Mouse (Mus musculus): Measurements from ENCODE around the gene Lce3a. TPM values are rescaled to one million over a fixed set of nuclear protein-coding genes. Genes with fewer than 3 reads are reported as not detected.

Gene Lce3a
- polyA plus RNA-seq, 1 experiment from 2014 or later: 7.5 TPM

- H3K36me3 ChIP-seq (ENCODE audit: control insufficient read depth, insufficient read depth, low read length): no peaks in the 10 kb centered on the region
- no peaks in the 10 kb centered on the region for H3K9me3 ChIP-seq (replicated peaks; ENCODE audit: control insufficient read depth, low read length)
- H3K9ac ChIP-seq (ENCODE audit: low read length): no peak overlapping the region
- H3K4me1 ChIP-seq (ENCODE audit: control insufficient read depth, insufficient read depth, low read length): no peaks in the 10 kb centered on the region
- H3K27ac ChIP-seq (ENCODE audit: low read length): no peak overlapping the region
- no peaks in the 10 kb centered on the region for H3K27me3 ChIP-seq (ENCODE audit: control insufficient read depth, insufficient read depth, low read length)
- no peak overlapping the region for H3K4me3 ChIP-seq (replicated peaks; ENCODE audit: low read length)
- 25% methylated on average over 3 of the region's 3 CpGs for WGBS
- no peak overlapping the region for H3K4me2 ChIP-seq (ENCODE audit: low read depth, low read length)
- ATAC-seq (ENCODE audit: insufficient read depth, low FRiP score): no peak
Measured at GRCm38 (mm10) chr3:92902992-92903391, 23.0 kb downstream of the Lce3a start.

- 61% methylated on average over 1 of the region's 1 CpGs for WGBS
- Histone ChIP-seq H3K27me3 (ENCODE audit: control insufficient read depth, insufficient read depth, low read length) (no peaks in the 10 kb centered on the region), H3K36me3 (ENCODE audit: control insufficient read depth, insufficient read depth, low read length) (no peaks in the 10 kb centered on the region), H3K4me3 (replicated peaks; ENCODE audit: low read length) (no peak overlapping the region), H3K4me1 (ENCODE audit: control insufficient read depth, insufficient read depth, low read length) (no peaks in the 10 kb centered on the region), H3K9me3 (replicated peaks; ENCODE audit: control insufficient read depth, low read length) (no peaks in the 10 kb centered on the region), H3K9ac (ENCODE audit: low read length) (no peak overlapping the region), H3K4me2 (ENCODE audit: low read depth, low read length) (no peak overlapping the region), H3K27ac (ENCODE audit: low read length) (no peak overlapping the region)
- 0 out of 2 replicates have a peak, but pooled peaks have one; percentile 25 for ATAC-seq (ENCODE audit: insufficient read depth, low FRiP score)
Measured at GRCm38 (mm10) chr3:92894489-92894888, 31.5 kb downstream of the Lce3a start.

GRCm38 (mm10) chr3:92894063-92894462 lies 32.0 kb downstream of the Lce3a start:
- ATAC-seq (ENCODE audit: insufficient read depth, low FRiP score): no peak; the same call in 1 of the 2 replicates
- 59% methylated on average over 3 of the region's 3 CpGs for WGBS
- H3K4me1 ChIP-seq (ENCODE audit: control insufficient read depth, insufficient read depth, low read length): no peaks in the 10 kb centered on the region
- H3K36me3 ChIP-seq (ENCODE audit: control insufficient read depth, insufficient read depth, low read length): no peaks in the 10 kb centered on the region
- no peak overlapping the region for H3K27ac ChIP-seq (ENCODE audit: low read length)
- no peak overlapping the region for H3K9ac ChIP-seq (ENCODE audit: low read length)
- no peaks in the 10 kb centered on the region for H3K9me3 ChIP-seq (replicated peaks; ENCODE audit: control insufficient read depth, low read length)
- no peak overlapping the region for H3K4me2 ChIP-seq (ENCODE audit: low read depth, low read length)
- H3K27me3 ChIP-seq (ENCODE audit: control insufficient read depth, insufficient read depth, low read length): no peaks in the 10 kb centered on the region
- H3K4me3 ChIP-seq (replicated peaks; ENCODE audit: low read length): no peak overlapping the region

Other genes starting within 250 kb of the Lce3a start
- gene Lce1c, start 247.0 kb downstream of the Lce3a start, polyA plus RNA-seq (2015; fragmentation: Nextera tagmentation; extraction: Ambion mirVana): 0.19 TPM in 1 of 2 replicates, not detected in the other
- gene Lce1d, start 239.0 kb downstream of the Lce3a start, polyA plus RNA-seq (2015; fragmentation: Nextera tagmentation; extraction: Ambion mirVana): not detected in 2 replicates
- gene Lce1e, start 217.2 kb downstream of the Lce3a start, polyA plus RNA-seq (2015; fragmentation: Nextera tagmentation; extraction: Ambion mirVana): not detected in 2 replicates
- not detected in 2 replicates for gene Lce1f, start 205.9 kb downstream of the Lce3a start, polyA plus RNA-seq (2015; fragmentation: Nextera tagmentation; extraction: Ambion mirVana)
- gene Gm38119, start 187.1 kb downstream of the Lce3a start, polyA plus RNA-seq (2015; fragmentation: Nextera tagmentation; extraction: Ambion mirVana): not detected in 2 replicates
- not detected in 2 replicates for gene Lce1g, start 173.9 kb downstream of the Lce3a start, polyA plus RNA-seq (2015; fragmentation: Nextera tagmentation; extraction: Ambion mirVana)
- gene Lce1h, start 161.2 kb downstream of the Lce3a start, polyA plus RNA-seq (2015; fragmentation: Nextera tagmentation; extraction: Ambion mirVana): not detected in 2 replicates
- 0.32 TPM in 1 of 2 replicates, not detected in the other for gene Lce1i, start 147.3 kb downstream of the Lce3a start, polyA plus RNA-seq (2015; fragmentation: Nextera tagmentation; extraction: Ambion mirVana)
- gene Lce1j, start 135.7 kb downstream of the Lce3a start, polyA plus RNA-seq (2015; fragmentation: Nextera tagmentation; extraction: Ambion mirVana): not detected in 2 replicates
- not detected in 2 replicates for gene Lce1k, start 118.3 kb downstream of the Lce3a start, polyA plus RNA-seq (2015; fragmentation: Nextera tagmentation; extraction: Ambion mirVana)
- gene Kprp, start 99.0 kb downstream of the Lce3a start, polyA plus RNA-seq (2015; fragmentation: Nextera tagmentation; extraction: Ambion mirVana): 0.84 and 1.4 TPM in 2 replicates
- not detected in 2 replicates for gene Lce1l, start 74.9 kb downstream of the Lce3a start, polyA plus RNA-seq (2015; fragmentation: Nextera tagmentation; extraction: Ambion mirVana)
- gene 2310050C09Rik, start 56.0 kb downstream of the Lce3a start, polyA plus RNA-seq (2015; fragmentation: Nextera tagmentation; extraction: Ambion mirVana): not detected in 2 replicates
- gene Lce3b, start 6.7 kb upstream of the Lce3a start, polyA plus RNA-seq (2015; fragmentation: Nextera tagmentation; extraction: Ambion mirVana): 1.7 and 2.1 TPM in 2 replicates
- gene Lce3c, start 18.3 kb upstream of the Lce3a start, polyA plus RNA-seq (2015; fragmentation: Nextera tagmentation; extraction: Ambion mirVana): 3.7 and 4.0 TPM in 2 replicates
- gene Lce3d, start 31.2 kb upstream of the Lce3a start, polyA plus RNA-seq (2015; fragmentation: Nextera tagmentation; extraction: Ambion mirVana): not detected in 2 replicates
- 5.9 TPM in 2 replicates for gene Lce3e, start 40.8 kb upstream of the Lce3a start, polyA plus RNA-seq (2015; fragmentation: Nextera tagmentation; extraction: Ambion mirVana)
- 25.6 and 36.2 TPM in 2 replicates for gene Lce3f, start 66.0 kb upstream of the Lce3a start, polyA plus RNA-seq (2015; fragmentation: Nextera tagmentation; extraction: Ambion mirVana)
- 83.5 and 173 TPM in 2 replicates for gene Crct1, start 89.5 kb upstream of the Lce3a start, polyA plus RNA-seq (2015; fragmentation: Nextera tagmentation; extraction: Ambion mirVana)
- 0.15 TPM in 1 of 2 replicates, not detected in the other for gene Lce1m, start 92.8 kb upstream of the Lce3a start, polyA plus RNA-seq (2015; fragmentation: Nextera tagmentation; extraction: Ambion mirVana)
- gene Gm4858, start 142.6 kb upstream of the Lce3a start, polyA plus RNA-seq (2015; fragmentation: Nextera tagmentation; extraction: Ambion mirVana): not detected in 2 replicates
- gene Crnn, start 218.6 kb upstream of the Lce3a start, polyA plus RNA-seq (2015; fragmentation: Nextera tagmentation; extraction: Ambion mirVana): 1.6 and 2.4 TPM in 2 replicates